Mouse (Mus musculus) olfactory bulb, adult 2 months (tissue): ENCODE measurements around the gene Ccr9. TPM values are rescaled to one million over a fixed set of nuclear protein-coding genes. Genes with fewer than 3 reads are reported as not detected.
A peak's percentile ranks its signal among the peaks of the same experiment; 100 is the strongest.

Source experiments
- H3K27ac ChIP-seq: fragments of 200-500 bp; 2 replicates; pipeline ENCODE4 v1.5.1; 2012; ENCODE audit warnings: low read depth, low read length; ENCODE audit not compliant: insufficient read depth
- H3K4me1 ChIP-seq: fragments of 200-500 bp; 2 replicates; pipeline ENCODE4 v1.6.1; 2012; ENCODE audit warnings: low read length; ENCODE audit not compliant: control insufficient read depth, insufficient read depth
- H3K4me3 ChIP-seq: fragments of 200-500 bp; 2 replicates; pipeline ENCODE4 v1.5.1; 2012; ENCODE audit warnings: mild to moderate bottlenecking, low read depth, low read length, moderate library complexity; ENCODE audit not compliant: insufficient read depth
- CTCF ChIP-seq: fragments of 200-500 bp; IDR thresholded peaks from 2 replicates; pipeline ENCODE4 v1.5.1; 2012; ENCODE audit warnings: low read depth, mild to moderate bottlenecking, low read length, moderate library complexity; ENCODE audit not compliant: insufficient read depth
- POLR2A ChIP-seq: fragments of 200-500 bp; IDR thresholded peaks from 2 replicates; pipeline ENCODE4 v1.6.1; 2012; ENCODE audit warnings: mild to moderate bottlenecking, low read depth, low read length, moderate library complexity; ENCODE audit not compliant: insufficient read depth
- WGBS: fragments of 180-500 bp; shearing (Covaris S2); methylation state at CpG from one replicate; pipeline ENCODE4 v1.1.7; 2018; 5-methylcytosine and 5-hydroxymethylcytosine counted together
- polyA plus RNA-seq: library from polyadenylated mRNA; stranded (reverse); fragments of >200 nt; gene quantifications from 2 replicates; pipeline ENCODE4 v1.2.4, GENCODE M21; 2012; ENCODE audit warnings: low replicate concordance; ENCODE audit not compliant: missing spikeins, insufficient read depth, insufficient read length

Ccr9 gene
- 500 TPM in 1 of 2 replicates, not detected in the other for polyA plus RNA-seq

- Histone ChIP-seq H3K4me1 (peaks cover 8% of the 10 kb centered on the region), H3K4me3 (peak within 1 kb of the TSS; percentile 37), H3K27ac (no peak within 1 kb of the TSS)
- no peak for TF ChIP-seq CTCF
- TF ChIP-seq POLR2A = no peak
- WGBS = 1% methylated on average over 73 of the region's 73 CpGs
Measured at GRCm38 (mm10) chr9:123678327-123679105, at the start of gene Ccr9, which contains the start of gene Slc6a20a. Gene Ccr9 (plus strand): TSS chr9:123678439. Gene Slc6a20a (minus strand): TSS chr9:123678885.

DNA sequence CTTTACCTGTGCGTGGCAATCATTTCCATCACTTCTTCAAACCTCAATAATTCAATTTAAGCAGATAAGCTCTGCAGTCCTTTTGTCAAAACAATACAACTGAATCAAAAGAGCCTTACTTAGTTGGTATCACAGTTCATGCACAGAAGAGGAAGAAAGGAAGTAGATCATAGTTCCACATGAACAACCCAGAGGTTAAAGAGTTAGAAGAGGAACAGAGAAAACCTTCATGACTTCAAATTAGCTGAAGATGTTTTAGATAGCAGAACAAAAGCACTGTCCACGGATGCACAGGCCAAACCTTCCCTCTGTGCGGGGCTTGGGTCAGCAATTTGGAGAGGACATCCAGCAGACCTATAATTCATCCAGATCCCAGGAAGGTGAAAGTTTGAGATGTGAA lies 46.6 kb upstream of the Ccr9 start:
- Histone ChIP-seq H3K4me1 (no peaks in the 10 kb centered on the region), H3K27ac (no peak overlapping the region), H3K4me3 (no peak overlapping the region)
- TF ChIP-seq POLR2A (no peak), CTCF (no peak)
- 87% methylated on average over 3 of the region's 3 CpGs for WGBS

DNA sequence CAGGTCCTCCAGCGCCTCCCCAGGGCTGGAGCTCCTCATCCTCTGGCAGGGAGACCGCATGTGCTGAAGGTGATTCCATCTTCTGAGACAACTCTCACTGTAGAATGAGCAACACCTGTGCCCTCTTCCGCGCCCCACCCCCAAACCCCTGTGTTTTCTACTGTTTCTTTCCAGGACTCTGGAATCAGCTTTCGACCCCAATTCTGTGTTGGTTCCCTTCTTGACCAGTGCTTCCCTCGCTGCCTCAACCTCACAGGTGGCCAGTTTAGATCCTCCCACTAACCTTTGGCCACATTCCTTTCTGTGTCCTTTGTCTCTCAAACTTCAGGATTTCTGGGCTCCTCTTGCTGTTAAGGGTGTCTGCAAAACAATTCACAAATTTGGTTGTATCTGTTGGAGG lies 46.0 kb upstream of the Ccr9 start, which contains the start of gene Slc6a20b:
Slc6a20b (minus strand) TSS at position 285 of the 400 bp plus-strand sequence.
- Histone ChIP-seq H3K27ac (no peak within 1 kb of the TSS), H3K4me1 (no peaks in the 10 kb centered on the region), H3K4me3 (no peak within 1 kb of the TSS)
- 84% methylated on average over 6 of the region's 6 CpGs for WGBS
- no peak for TF ChIP-seq POLR2A
- TF ChIP-seq CTCF = no peak

DNA sequence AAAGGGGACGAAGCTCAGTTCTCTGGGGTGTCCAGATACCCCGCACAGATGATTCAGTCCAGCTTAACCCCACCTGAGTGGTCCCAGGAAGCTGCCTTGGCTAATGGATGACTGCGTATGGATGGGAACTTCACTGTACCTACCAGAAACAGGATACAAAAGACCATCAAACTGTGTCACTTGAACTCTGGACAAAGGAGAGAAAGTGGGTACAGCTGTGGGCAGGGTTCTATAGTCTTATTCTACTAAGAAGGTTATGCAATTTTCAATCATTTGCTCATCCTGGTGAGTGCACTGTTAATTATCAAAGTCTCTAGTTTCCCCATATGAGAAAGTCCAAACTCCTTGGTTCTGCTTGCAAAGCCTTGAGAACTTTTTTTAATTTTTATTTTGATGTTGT lies 45.2 kb upstream of the Ccr9 start:
- TF ChIP-seq CTCF = no peak
- TF ChIP-seq POLR2A = no peak
- Histone ChIP-seq H3K27ac (no peak overlapping the region), H3K4me3 (no peak overlapping the region), H3K4me1 (no peaks in the 10 kb centered on the region)
- 85% methylated on average over 3 of the region's 3 CpGs for WGBS

DNA sequence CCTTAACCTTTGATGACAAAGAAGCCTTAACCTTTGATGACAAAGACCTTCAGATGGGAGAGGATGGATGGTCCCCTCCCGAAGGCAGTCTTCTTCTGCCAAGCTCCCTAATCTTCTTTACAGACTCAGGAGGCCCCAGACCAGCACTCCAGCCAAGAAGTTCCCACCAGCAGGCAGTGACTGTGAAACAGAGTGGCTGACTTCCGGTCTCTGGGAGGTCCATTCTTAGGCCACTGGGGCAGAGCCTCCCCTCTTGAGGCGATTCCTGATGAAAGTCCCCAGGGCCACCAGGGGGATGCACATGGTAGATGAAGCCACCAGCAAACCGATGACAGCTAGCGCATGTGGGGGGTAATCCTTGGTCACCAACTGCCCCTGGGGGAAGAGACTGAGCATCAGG lies 41.5 kb upstream of the Ccr9 start:
- Histone ChIP-seq H3K27ac (no peak overlapping the region), H3K4me3 (no peak overlapping the region), H3K4me1 (no peaks in the 10 kb centered on the region)
- TF ChIP-seq POLR2A (no peak), CTCF (no peak)
- WGBS = 71% methylated on average over 5 of the region's 5 CpGs

- H3K4me3 ChIP-seq = no peak overlapping the region
- no peaks in the 10 kb centered on the region for H3K4me1 ChIP-seq
- no peak overlapping the region for H3K27ac ChIP-seq
- TF ChIP-seq CTCF (no peak), POLR2A (no peak)
Measured at GRCm38 (mm10) chr9:123638231-123638630, 40.0 kb upstream of the Ccr9 start.

- no peak overlapping the region for H3K27ac ChIP-seq
- no peaks in the 10 kb centered on the region for H3K4me1 ChIP-seq
- WGBS = 76% methylated on average over 1 of the region's 1 CpGs
- no peak overlapping the region for H3K4me3 ChIP-seq
- TF ChIP-seq POLR2A (no peak), CTCF (no peak)
Measured at GRCm38 (mm10) chr9:123638668-123639089, 39.6 kb upstream of the Ccr9 start.

GRCm38 (mm10) chr9:123640106-123640505 lies 38.1 kb upstream of the Ccr9 start:
- 89% methylated on average over 1 of the region's 1 CpGs for WGBS
- Histone ChIP-seq H3K4me1 (no peaks in the 10 kb centered on the region), H3K4me3 (no peak overlapping the region), H3K27ac (no peak overlapping the region)
- TF ChIP-seq POLR2A (no peak), CTCF (no peak)

GRCm38 (mm10) chr9:123649785-123650511 lies 28.3 kb upstream of the Ccr9 start:
- no peak overlapping the region for H3K4me3 ChIP-seq
- 95% methylated on average over 2 of the region's 2 CpGs for WGBS
- no peak overlapping the region for H3K27ac ChIP-seq
- TF ChIP-seq POLR2A = no peak
- TF ChIP-seq CTCF = no peak
- no peaks in the 10 kb centered on the region for H3K4me1 ChIP-seq
